Mouse (Mus musculus) MEL-GATA-1-ER (cell line): ENCODE results near the gene Nfe2l2.
A peak's percentile ranks its signal among the peaks of the same experiment; 100 is the strongest.
"Not testable (repeated sequence)": the region's sequence is repeated elsewhere in the genome, so short reads cannot be mapped to it uniquely, and the experiment has no call there.

Experiments
- DNase-seq: peaks from one replicate; pipeline ENCODE4 v3.0.0-alpha.2; 2012; ENCODE audit warnings: low read depth; ENCODE audit errors: extremely low read depth

The Nfe2l2 gene

GRCm38 (mm10) chr2:75714766-75715165, 10.3 kb upstream of the Nfe2l2 start:
- DNase-seq: no peak

GRCm38 (mm10) chr2:75713083-75713482, 8.6 kb upstream of the Nfe2l2 start:
- DNase-seq: no peak

GRCm38 (mm10) chr2:75707420-75707819, 3.0 kb upstream of the Nfe2l2 start:
- no peak for DNase-seq

- DNase-seq: no peak
Measured at GRCm38 (mm10) chr2:75706435-75706834, 2.0 kb upstream of the Nfe2l2 start.

GRCm38 (mm10) chr2:75705162-75705752, 816 bp upstream of the Nfe2l2 start:
- DNase-seq: no peak

- DNase-seq: peak; percentile 80
Measured at GRCm38 (mm10) chr2:75703375-75704181, 863 bp downstream of the Nfe2l2 start.

GRCm38 (mm10) chr2:75702588-75702976, 1.9 kb downstream of the Nfe2l2 start:
- DNase-seq: no peak

- no peak for DNase-seq
Measured at GRCm38 (mm10) chr2:75701822-75702587, 2.4 kb downstream of the Nfe2l2 start.

- no peak for DNase-seq
Measured at GRCm38 (mm10) chr2:75701207-75701606, 3.2 kb downstream of the Nfe2l2 start.

GRCm38 (mm10) chr2:75700543-75700942, 3.9 kb downstream of the Nfe2l2 start:
- no peak for DNase-seq

- no peak for DNase-seq
Measured at GRCm38 (mm10) chr2:75698874-75699273, 5.6 kb downstream of the Nfe2l2 start.

- DNase-seq: no peak
Measured at GRCm38 (mm10) chr2:75698007-75698406, 6.4 kb downstream of the Nfe2l2 start.

GRCm38 (mm10) chr2:75697222-75697621, 7.2 kb downstream of the Nfe2l2 start:
- no peak for DNase-seq

GRCm38 (mm10) chr2:75696371-75696770, 8.1 kb downstream of the Nfe2l2 start:
- no peak for DNase-seq

- DNase-seq: no peak
Measured at GRCm38 (mm10) chr2:75695676-75696350, 8.6 kb downstream of the Nfe2l2 start.

- DNase-seq: not testable (repeated sequence)
Measured at GRCm38 (mm10) chr2:75694926-75695325, 9.5 kb downstream of the Nfe2l2 start.

GRCm38 (mm10) chr2:75692369-75692768, 12.1 kb downstream of the Nfe2l2 start:
- DNase-seq: no peak

- no peak for DNase-seq
Measured at GRCm38 (mm10) chr2:75691316-75691715, 13.1 kb downstream of the Nfe2l2 start.

- DNase-seq: no peak
Measured at GRCm38 (mm10) chr2:75690656-75691055, 13.8 kb downstream of the Nfe2l2 start.

- no peak for DNase-seq
Measured at GRCm38 (mm10) chr2:75689482-75690158, 14.8 kb downstream of the Nfe2l2 start.

GRCm38 (mm10) chr2:75688901-75689300, 15.5 kb downstream of the Nfe2l2 start:
- no peak for DNase-seq
